Mouse (Mus musculus): Measurements from ENCODE around the gene Senp7. TPM values are rescaled to one million over a fixed set of nuclear protein-coding genes. Genes with fewer than 3 reads are reported as not detected.

The Senp7 gene
- total RNA-seq, 1 experiment from 2014 or later: 26.1 TPM

Other genes with a start within 250 kb of the Senp7 start
- gene Nfkbiz, start 209.4 kb upstream of the Senp7 start, total RNA-seq (2017): 25.9 and 26.7 TPM in 2 replicates
- 10.1 and 15.5 TPM in 2 replicates for gene Nxpe3, start 153.1 kb upstream of the Senp7 start, total RNA-seq (2017)
- 20.2 and 24.9 TPM in 2 replicates for gene Cep97, start 113.5 kb upstream of the Senp7 start, total RNA-seq (2017)
- gene Rpl24, start 82.1 kb upstream of the Senp7 start, total RNA-seq (2017): 1,507 and 2,166 TPM in 2 replicates
- gene Zbtb11, start 74.5 kb upstream of the Senp7 start, total RNA-seq (2017): 42.4 and 49.9 TPM in 2 replicates
- 116 and 120 TPM in 2 replicates for gene Pcnp, start 18.6 kb upstream of the Senp7 start, total RNA-seq (2017)
- 50.0 and 58.0 TPM in 2 replicates for gene Trmt10c, start 10.5 kb upstream of the Senp7 start, total RNA-seq (2017)
- 0.44 TPM in 1 of 2 replicates, not detected in the other for gene Impg2, start 156.0 kb downstream of the Senp7 start, total RNA-seq (2017)

Data from common myeloid progenitor, adult 5-6 weeks (primary cell).